Mouse (Mus musculus) erythroblast, embryonic 14.5 days (primary cell): ENCODE data around the gene Mei1.

Source experiments
- GATA1 ChIP-seq: IDR thresholded peaks from 2 replicates; pipeline ENCODE4 v1.6.1; 2012; ENCODE audit warnings: low read length, inconsistent platforms, mixed read lengths
- TAL1 ChIP-seq: IDR thresholded peaks from 3 replicates; pipeline ENCODE4 v1.6.1; 2012; ENCODE audit warnings: low read length, inconsistent platforms, mixed read lengths

DNA sequence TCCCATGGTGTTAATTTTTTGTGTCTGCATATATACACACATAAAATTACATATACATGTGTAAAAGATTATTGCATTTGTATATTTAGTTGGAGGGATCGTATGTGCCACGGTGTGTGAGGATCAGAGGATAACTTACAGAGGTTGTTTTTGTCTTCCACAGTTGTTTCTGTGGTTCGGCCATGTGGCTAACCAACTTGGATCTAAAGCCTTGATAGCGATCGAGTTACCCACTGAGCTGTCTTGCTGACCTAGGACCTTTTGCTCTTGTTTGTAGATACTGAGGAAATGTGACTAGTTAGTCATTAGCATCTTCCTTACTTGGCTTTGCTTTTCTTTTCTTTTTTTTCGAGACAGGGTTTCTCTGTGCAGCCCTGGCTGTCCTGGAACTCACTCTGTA is 86.5 kb downstream of the Mei1 start:
- TF ChIP-seq TAL1 (no peak), GATA1 (no peak)
